Mouse (Mus musculus) adrenal gland, postnatal 10 days (tissue): ENCODE measurements around the gene C1qc. TPM values are rescaled to one million over a fixed set of nuclear protein-coding genes. Genes with fewer than 3 reads are reported as not detected.
A peak's percentile ranks its signal among the peaks of the same experiment; 100 is the strongest.

Experiments
- DNase-seq: peaks from one replicate; pipeline ENCODE4 v3.0.0; 2021; ENCODE audit warnings: mixed read lengths
- total RNA-seq, 2 experiments: library from RNA; stranded (reverse); gene quantifications; 2 replicates each; pipeline ENCODE4 v1.2.3; 2021

C1qc gene
- total RNA-seq, 2 experiments from 2014 or later = 23.7 to 31.8 TPM

- no peak for DNase-seq
Measured at GRCm38 (mm10) chr4:136848565-136848964, 44.3 kb downstream of the C1qc start.

- DNase-seq = no peak
Measured at GRCm38 (mm10) chr4:136847166-136847565, 45.7 kb downstream of the C1qc start.

- DNase-seq = no peak
Measured at GRCm38 (mm10) chr4:136842802-136843201, 50.1 kb downstream of the C1qc start.

GRCm38 (mm10) chr4:136842033-136842432 lies 50.8 kb downstream of the C1qc start:
- DNase-seq = no peak

DNA sequence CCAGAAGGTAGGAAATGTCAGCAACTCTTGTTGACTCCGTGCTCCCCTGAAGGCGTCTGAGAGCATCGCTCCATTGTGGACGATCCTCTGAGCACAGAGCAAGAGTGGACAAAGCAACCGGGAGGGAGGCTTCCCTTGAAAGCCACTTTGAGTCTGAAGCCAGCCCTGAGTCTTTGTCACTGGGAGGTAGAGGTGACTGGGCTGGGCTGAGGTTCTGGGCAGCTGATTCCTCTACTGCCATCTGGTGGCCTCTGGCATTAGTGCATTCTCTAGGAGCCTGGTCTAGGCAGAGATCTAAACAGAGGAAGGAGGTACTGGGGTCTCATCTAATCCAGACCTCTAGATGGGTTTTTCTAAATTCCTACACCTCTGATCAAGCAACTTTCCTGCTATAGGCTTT lies 51.8 kb downstream of the C1qc start:
- peak; percentile 88 for DNase-seq

Other genes with a start within 250 kb of the C1qc start
- 10 to 100 TPM in 1 of 2 experiments, 1 to 10 TPM in 1; 8.5 to 12.4 TPM for gene Ephb2, start 57.1 kb downstream of the C1qc start, total RNA-seq
- 10 to 100 TPM; 30.0 to 42.6 TPM for gene C1qb, start 6.9 kb downstream of the C1qc start, total RNA-seq
- 10 to 100 TPM; 29.3 to 36.6 TPM for gene C1qa, start 5.7 kb upstream of the C1qc start, total RNA-seq
- under 1 TPM; 0.12 to 0.30 TPM for gene Epha8, start 63.8 kb upstream of the C1qc start, total RNA-seq
- 1 to 10 TPM; 7.0 to 7.8 TPM for gene Zbtb40, start 155.7 kb upstream of the C1qc start, total RNA-seq